Mouse (Mus musculus) E14TG2a.4 (cell line): ENCODE results near the gene Unc5b.
"Not testable (repeated sequence)": the region's sequence is repeated elsewhere in the genome, so short reads cannot be mapped to it uniquely, and the experiment has no call there.

Experiments used
- H3K27me3 ChIP-seq: 2 replicates; pipeline ENCODE4 v1.6.1; 2014; ENCODE audit warnings: low read length, control low read depth; ENCODE audit not compliant: insufficient read depth
- H3K36me3 ChIP-seq: 2 replicates; pipeline ENCODE4 v1.6.1; 2014; ENCODE audit warnings: low read length, control low read depth; ENCODE audit not compliant: insufficient read depth
- H3K4me1 ChIP-seq: replicated peaks from 2 replicates; pipeline ENCODE4 v1.6.1; 2014; ENCODE audit warnings: low read depth, low read length, control low read depth
- H3K4me3 ChIP-seq: replicated peaks from 2 replicates; pipeline ENCODE4 v1.5.1; 2014; ENCODE audit warnings: mild to moderate bottlenecking, low read length
- H3K9me3 ChIP-seq: 2 replicates; pipeline ENCODE4 v1.6.1; 2014; ENCODE audit warnings: low read length, control low read depth
- CTCF ChIP-seq: conservative IDR thresholded peaks from 2 replicates; pipeline ENCODE4 v1.5.1; 2014; ENCODE audit warnings: low read length
- NANOG ChIP-seq: IDR thresholded peaks from 2 replicates; pipeline ENCODE4 v1.6.1; 2014; ENCODE audit warnings: borderline replicate concordance, low read length, mixed read lengths
- POU5F1 ChIP-seq: IDR thresholded peaks from 2 replicates; pipeline ENCODE4 v1.6.1; 2014; ENCODE audit warnings: low read length, borderline replicate concordance

The Unc5b gene

GRCm38 (mm10) chr10:60831379-60831778 is at the start of gene Unc5b:
TSS of gene Unc5b (minus strand) at chr10:60831581.
- H3K27me3 ChIP-seq = peaks cover 93% of the 10 kb centered on the region
- H3K36me3 ChIP-seq = no peaks in the 10 kb centered on the region
- TF ChIP-seq NANOG (no peak), POU5F1 (no peak), CTCF (no peak)
- H3K9me3 ChIP-seq = 0 out of 2 replicates have a peak, but pooled peaks cover 5% of the 10 kb centered on the region
- H3K4me1 ChIP-seq = peaks cover 74% of the 10 kb centered on the region
- H3K4me3 ChIP-seq = peak within 1 kb of the TSS; percentile 85

GRCm38 (mm10) chr10:60879817-60880216 is 48.4 kb upstream of the Unc5b start:
- no peaks in the 10 kb centered on the region for H3K36me3 ChIP-seq
- no peaks in the 10 kb centered on the region for H3K4me1 ChIP-seq
- no peak overlapping the region for H3K4me3 ChIP-seq
- 0 out of 2 replicates have a peak, but pooled peaks cover 2% of the 10 kb centered on the region for H3K27me3 ChIP-seq
- TF ChIP-seq CTCF (no peak), NANOG (no peak), POU5F1 (no peak)
- peaks cover 7% of the 10 kb centered on the region for H3K9me3 ChIP-seq

GRCm38 (mm10) chr10:60877075-60877474 is 45.7 kb upstream of the Unc5b start:
- Histone ChIP-seq H3K9me3 (no peaks in the 10 kb centered on the region), H3K27me3 (0 out of 2 replicates have a peak, but pooled peaks cover 2% of the 10 kb centered on the region), H3K4me1 (no peaks in the 10 kb centered on the region), H3K36me3 (no peaks in the 10 kb centered on the region), H3K4me3 (no peak overlapping the region)
- no peak for TF ChIP-seq CTCF
- TF ChIP-seq NANOG = no peak
- TF ChIP-seq POU5F1 = no peak

GRCm38 (mm10) chr10:60875011-60875410 is 43.6 kb upstream of the Unc5b start:
- no peaks in the 10 kb centered on the region for H3K9me3 ChIP-seq
- no peak for TF ChIP-seq NANOG
- no peak for TF ChIP-seq CTCF
- no peak for TF ChIP-seq POU5F1
- H3K27me3 ChIP-seq = 0 out of 2 replicates have a peak, but pooled peaks cover 2% of the 10 kb centered on the region
- H3K4me3 ChIP-seq = no peak overlapping the region
- no peaks in the 10 kb centered on the region for H3K36me3 ChIP-seq
- H3K4me1 ChIP-seq = no peaks in the 10 kb centered on the region

GRCm38 (mm10) chr10:60863318-60863717 is 31.9 kb upstream of the Unc5b start:
- Histone ChIP-seq H3K27me3 (peaks cover 7% of the 10 kb centered on the region; the same call in 1 of the 2 replicates), H3K4me1 (peaks cover 32% of the 10 kb centered on the region), H3K4me3 (peak overlapping the region; percentile 7), H3K9me3 (no peaks in the 10 kb centered on the region), H3K36me3 (no peaks in the 10 kb centered on the region)
- TF ChIP-seq NANOG (no peak), POU5F1 (no peak), CTCF (no peak)

- Histone ChIP-seq H3K4me1 (peaks cover 26% of the 10 kb centered on the region), H3K9me3 (no peaks in the 10 kb centered on the region), H3K36me3 (no peaks in the 10 kb centered on the region), H3K27me3 (peaks cover 11% of the 10 kb centered on the region), H3K4me3 (peak overlapping the region; percentile 7)
- TF ChIP-seq POU5F1 (no peak), CTCF (no peak), NANOG (no peak)
Measured at GRCm38 (mm10) chr10:60862477-60863293, 31.3 kb upstream of the Unc5b start.

GRCm38 (mm10) chr10:60845271-60845670 is 13.9 kb upstream of the Unc5b start:
- peaks cover 29% of the 10 kb centered on the region for H3K9me3 ChIP-seq
- not testable (repeated sequence) for H3K4me3 ChIP-seq, H3K27me3 ChIP-seq, H3K36me3 ChIP-seq, H3K4me1 ChIP-seq

- Histone ChIP-seq H3K4me3 (no peak overlapping the region), H3K36me3 (no peaks in the 10 kb centered on the region), H3K4me1 (peaks cover 19% of the 10 kb centered on the region), H3K9me3 (no peaks in the 10 kb centered on the region), H3K27me3 (peaks cover 45% of the 10 kb centered on the region)
- TF ChIP-seq POU5F1 = no peak
- TF ChIP-seq CTCF = no peak
- no peak for TF ChIP-seq NANOG
Measured at GRCm38 (mm10) chr10:60838816-60839215, 7.4 kb upstream of the Unc5b start.

GRCm38 (mm10) chr10:60834949-60835348 is 3.6 kb upstream of the Unc5b start:
- Histone ChIP-seq H3K4me3 (no peak overlapping the region), H3K4me1 (peaks cover 43% of the 10 kb centered on the region), H3K36me3 (no peaks in the 10 kb centered on the region), H3K27me3 (peaks cover 78% of the 10 kb centered on the region), H3K9me3 (no peaks in the 10 kb centered on the region)
- TF ChIP-seq POU5F1 (no peak), CTCF (peak; percentile 98)
